Mouse (Mus musculus): ENCODE measurements at regions not wholly inside any gene's neighbourhood (a gene's known extent, or its start where the extent isn't known, plus 50 kb on each side); places are given as distances from the start of the nearest gene placed in this dataset.

DNA sequence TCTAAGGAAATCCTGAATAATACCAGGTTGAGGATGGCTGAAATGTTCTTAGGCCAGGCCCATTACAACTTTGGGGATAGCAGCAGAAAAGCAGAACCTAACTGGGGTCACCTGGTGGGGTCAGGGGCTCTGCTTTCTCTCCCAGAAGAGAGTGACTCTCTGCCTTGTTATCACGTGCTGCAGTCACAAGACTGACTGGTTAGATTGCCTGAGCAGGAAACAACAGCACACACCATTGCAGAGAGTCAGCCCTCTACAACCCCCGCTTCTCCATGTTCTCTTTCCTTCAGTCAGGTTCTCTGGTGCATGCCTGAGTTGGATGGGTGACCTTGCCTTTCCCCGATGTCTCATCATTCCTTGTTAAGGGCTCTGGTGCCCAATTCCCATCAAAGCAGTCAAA, 91.2 kb upstream of the Hsd17b12 start:
- no peaks in the 10 kb centered on the region for H3K36me3 ChIP-seq (ENCODE audit: insufficient read depth, low read length)
- no peak for ATAC-seq (ENCODE audit: low FRiP score)
- no peak overlapping the region for H3K4me3 ChIP-seq (ENCODE audit: low read depth, low read length)
- H3K9me3 ChIP-seq (ENCODE audit: low read length), result no peaks in the 10 kb centered on the region
- H3K9ac ChIP-seq (replicated peaks; ENCODE audit: low read length, poor library complexity, severe bottlenecking), result no peak overlapping the region
- DNase-seq (ENCODE audit: low spot score), result no peak
- no peak for TF ChIP-seq CTCF (IDR thresholded peaks at IDR 0.05)
- 79% methylated on average over 3 of the region's 3 CpGs for WGBS
- H3K27ac ChIP-seq (ENCODE audit: low read depth, low read length), result peak overlapping the region; percentile 92; the same call in 1 of the 2 replicates
- H3K4me2 ChIP-seq (ENCODE audit: low read depth, low read length, poor library complexity, severe bottlenecking), result no peak overlapping the region
- H3K4me1 ChIP-seq (ENCODE audit: insufficient read depth, low read length), result 0 out of 2 replicates have a peak, but pooled peaks cover 2% of the 10 kb centered on the region
- H3K27me3 ChIP-seq (ENCODE audit: insufficient read depth, low read length), result no peaks in the 10 kb centered on the region

DNA sequence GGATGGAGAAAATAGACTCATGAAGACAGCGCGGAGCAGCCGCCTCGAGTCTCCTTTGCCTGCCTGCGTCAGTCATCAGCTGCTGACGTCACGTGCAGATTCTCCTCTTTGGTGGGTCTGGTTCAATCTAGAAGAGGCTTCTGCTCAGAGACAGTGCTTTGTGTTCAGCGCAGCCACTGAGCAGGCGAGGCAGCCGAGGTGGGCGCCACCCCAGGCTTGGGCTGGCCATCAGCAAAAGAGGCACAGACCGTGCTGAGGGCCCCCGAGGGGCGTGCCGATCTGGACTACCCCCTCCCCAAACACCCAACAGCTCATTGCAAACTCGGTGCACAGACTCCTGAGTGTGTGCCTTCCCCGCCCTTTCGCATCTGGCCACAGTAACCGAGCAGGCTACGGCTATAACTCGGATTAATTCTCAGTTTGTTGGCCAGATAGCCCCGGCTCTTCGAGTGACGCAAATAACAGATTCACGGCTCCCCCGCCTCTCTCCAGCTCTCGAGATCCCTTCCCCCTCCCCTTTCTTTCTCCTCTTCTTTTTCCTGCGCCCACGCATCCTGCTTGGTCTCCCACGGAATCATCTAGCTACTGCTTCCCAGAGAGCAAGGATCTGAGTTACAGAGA, 89.2 kb upstream of the Hsd17b12 start:
- Histone ChIP-seq H3K36me3 (ENCODE audit: insufficient read depth, low read length) (no peaks in the 10 kb centered on the region), H3K4me1 (ENCODE audit: insufficient read depth, low read length) (peaks cover 12% of the 10 kb centered on the region; the same call in 1 of the 2 replicates), H3K27me3 (ENCODE audit: insufficient read depth, low read length) (peaks cover 13% of the 10 kb centered on the region), H3K27ac (ENCODE audit: low read depth, low read length) (peak overlapping the region; percentile 92), H3K4me3 (ENCODE audit: low read depth, low read length) (peak overlapping the region; percentile 54), H3K9me3 (ENCODE audit: low read length) (no peaks in the 10 kb centered on the region), H3K4me2 (ENCODE audit: low read depth, low read length, poor library complexity, severe bottlenecking) (peak overlapping the region; percentile 71), H3K9ac (replicated peaks; ENCODE audit: low read length, poor library complexity, severe bottlenecking) (peak overlapping the region; percentile 67)
- ATAC-seq (ENCODE audit: low FRiP score), result peak; percentile 85
- peak; percentile 94 for DNase-seq (ENCODE audit: low spot score)
- WGBS, result under 1% methylated on average over 30 of the region's 30 CpGs
- TF ChIP-seq CTCF (IDR thresholded peaks at IDR 0.05), result no peak

DNA sequence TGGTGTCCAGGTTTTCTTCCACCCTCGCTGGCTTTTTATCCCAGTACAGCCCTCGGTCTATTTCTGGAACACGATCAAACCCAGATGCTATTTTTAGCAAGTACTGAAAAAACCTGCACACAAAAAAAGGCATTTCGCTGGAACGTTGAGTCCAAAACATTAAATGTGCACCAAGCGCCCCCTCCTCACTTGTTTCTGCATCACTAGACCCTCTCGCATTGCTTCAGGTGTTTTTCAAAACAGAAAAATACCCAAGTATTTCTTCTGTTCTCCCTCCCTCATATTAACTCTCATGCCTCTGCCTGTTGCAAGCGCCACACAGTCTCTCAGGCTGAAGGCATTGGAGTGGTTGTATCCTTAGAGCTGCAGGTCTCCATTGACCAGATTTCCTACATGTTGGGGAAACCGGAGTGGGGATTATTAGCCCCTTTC, 88.4 kb upstream of the Hsd17b12 start:
- Histone ChIP-seq H3K4me3 (ENCODE audit: low read depth, low read length) (peak overlapping the region; percentile 54), H3K27ac (ENCODE audit: low read depth, low read length) (peak overlapping the region; percentile 92), H3K4me1 (ENCODE audit: insufficient read depth, low read length) (peaks cover 12% of the 10 kb centered on the region; the same call in 1 of the 2 replicates), H3K4me2 (ENCODE audit: low read depth, low read length, poor library complexity, severe bottlenecking) (peak overlapping the region; percentile 71), H3K9me3 (ENCODE audit: low read length) (no peaks in the 10 kb centered on the region), H3K36me3 (ENCODE audit: insufficient read depth, low read length) (no peaks in the 10 kb centered on the region), H3K27me3 (ENCODE audit: insufficient read depth, low read length) (peaks cover 13% of the 10 kb centered on the region), H3K9ac (replicated peaks; ENCODE audit: low read length, poor library complexity, severe bottlenecking) (peak overlapping the region; percentile 63)
- DNase-seq (ENCODE audit: low spot score) (peak; percentile 24), ATAC-seq (ENCODE audit: low FRiP score) (no peak)
- no peak for TF ChIP-seq CTCF (IDR thresholded peaks at IDR 0.05)
- WGBS, result 13% methylated on average over 9 of the region's 9 CpGs

DNA sequence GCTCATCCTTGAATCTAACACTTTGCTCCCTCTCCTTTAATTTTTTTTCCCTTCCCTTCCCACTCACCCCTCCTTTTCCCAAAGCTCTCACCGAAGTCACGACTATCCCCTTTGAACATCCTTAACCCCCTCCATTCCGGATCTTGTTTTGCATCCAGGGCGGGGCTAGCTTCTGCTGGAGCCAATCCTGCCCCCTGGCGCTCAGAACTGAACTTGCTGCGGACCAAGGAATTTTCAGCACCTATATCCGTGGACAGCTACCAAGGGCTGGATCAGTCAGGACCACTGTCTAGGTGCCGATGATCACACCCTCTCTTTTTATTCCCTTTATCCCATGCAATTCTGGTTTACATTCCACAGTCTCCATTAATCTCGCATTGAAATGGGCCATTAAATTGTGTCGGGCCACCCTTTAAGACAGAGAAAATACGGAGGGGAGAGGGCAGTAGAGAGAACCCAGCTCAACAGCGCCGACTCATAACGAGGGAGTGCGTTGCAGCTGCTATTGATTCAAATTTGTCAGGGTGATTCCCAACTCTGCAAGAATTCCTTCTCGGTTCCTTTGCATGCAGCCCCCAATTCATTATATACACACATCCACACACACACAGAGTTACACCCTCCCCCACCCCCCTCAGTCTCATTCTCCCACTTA, 87.7 kb upstream of the Hsd17b12 start:
- no peaks in the 10 kb centered on the region for H3K9me3 ChIP-seq (ENCODE audit: low read length)

DNA sequence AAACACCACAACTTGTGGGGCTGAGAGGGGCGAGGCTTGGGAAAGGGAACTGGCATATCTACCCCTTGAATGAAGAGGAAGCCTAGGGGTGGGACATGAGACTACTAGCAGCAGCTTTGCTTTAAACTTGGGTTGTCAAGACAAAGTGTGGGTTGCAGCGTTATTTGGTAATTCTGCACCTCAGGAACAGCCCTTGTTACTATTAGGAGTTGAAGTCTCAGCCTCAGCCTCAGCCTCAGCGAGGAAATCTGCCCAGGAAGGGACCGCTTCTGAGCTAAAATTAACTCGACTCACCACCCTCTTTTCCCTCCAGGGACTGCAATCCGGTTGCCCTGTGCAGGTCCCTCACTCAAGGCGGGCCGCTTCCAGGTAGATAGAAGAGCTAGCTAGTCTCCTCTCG, 86.4 kb upstream of the Hsd17b12 start:
- Histone ChIP-seq H3K4me2 (ENCODE audit: low read depth, low read length, poor library complexity, severe bottlenecking) (peak overlapping the region; percentile 71), H3K4me1 (ENCODE audit: insufficient read depth, low read length) (peaks cover 16% of the 10 kb centered on the region; the same call in 1 of the 2 replicates), H3K4me3 (ENCODE audit: low read depth, low read length) (peak overlapping the region; percentile 54), H3K27me3 (ENCODE audit: insufficient read depth, low read length) (peaks cover 23% of the 10 kb centered on the region), H3K9ac (replicated peaks; ENCODE audit: low read length, poor library complexity, severe bottlenecking) (no peak overlapping the region), H3K27ac (ENCODE audit: low read depth, low read length) (no peak overlapping the region), H3K36me3 (ENCODE audit: insufficient read depth, low read length) (no peaks in the 10 kb centered on the region), H3K9me3 (ENCODE audit: low read length) (no peaks in the 10 kb centered on the region)
- 0% methylated on average over 9 of the region's 9 CpGs for WGBS
- DNase-seq (ENCODE audit: low spot score) (no peak), ATAC-seq (ENCODE audit: low FRiP score) (no peak)
- TF ChIP-seq CTCF (IDR thresholded peaks at IDR 0.05), result no peak

More for the DNA sequence above, 87.7 kb upstream of the Hsd17b12 start:
- peak overlapping the region; percentile 63 for H3K9ac ChIP-seq (replicated peaks; ENCODE audit: low read length, poor library complexity, severe bottlenecking)
- peaks cover 13% of the 10 kb centered on the region for H3K27me3 ChIP-seq (ENCODE audit: insufficient read depth, low read length)
- H3K4me1 ChIP-seq (ENCODE audit: insufficient read depth, low read length), result peaks cover 12% of the 10 kb centered on the region; the same call in 1 of the 2 replicates
- peak; percentile 90 for DNase-seq (ENCODE audit: low spot score)
- TF ChIP-seq CTCF (IDR thresholded peaks at IDR 0.05), result peak; percentile 86
- whole genome bisulfite sequencing, result 0% methylated on average over 16 of the region's 16 CpGs
- H3K36me3 ChIP-seq (ENCODE audit: insufficient read depth, low read length), result no peaks in the 10 kb centered on the region
- peak overlapping the region; percentile 54 for H3K4me3 ChIP-seq (ENCODE audit: low read depth, low read length)
- ATAC-seq (ENCODE audit: low FRiP score), result peak; percentile 65
- H3K4me2 ChIP-seq (ENCODE audit: low read depth, low read length, poor library complexity, severe bottlenecking), result peak overlapping the region; percentile 71
- peak overlapping the region; percentile 92 for H3K27ac ChIP-seq (ENCODE audit: low read depth, low read length)

Measured in midbrain, postnatal 0 days (tissue).